Mouse (Mus musculus) layer of hippocampus, adult 18-20 months (tissue): Measurements from ENCODE around the gene Snx22. TPM values are rescaled to one million over a fixed set of nuclear protein-coding genes. Genes with fewer than 3 reads are reported as not detected.

Experiments used
- total RNA-seq, 2 experiments: library from RNA; stranded (reverse); gene quantifications; 2 replicates each; pipeline ENCODE4 v1.2.3; 2021

Snx22 gene
- total RNA-seq, 2 experiments from 2014 or later: 5.9 to 6.1 TPM

Other genes with a start within 250 kb of the Snx22 start
- gene Zfp609, start 242.2 kb downstream of the Snx22 start, total RNA-seq: 10 to 100 TPM; 56.2 to 58.6 TPM
- not detected for gene Pclaf, start 179.5 kb downstream of the Snx22 start, total RNA-seq
- gene Trip4, start 160.9 kb downstream of the Snx22 start, total RNA-seq: 10 to 100 TPM; 36.9 to 42.2 TPM
- 10 to 100 TPM; 38.1 to 40.1 TPM for gene Csnk1g1, start 160.8 kb downstream of the Snx22 start, total RNA-seq
- 100 to 1,000 TPM; 195 to 196 TPM for gene Ppib, start 9.5 kb downstream of the Snx22 start, total RNA-seq
- gene Snx1, start 56.9 kb upstream of the Snx22 start, total RNA-seq: 10 to 100 TPM; 91.8 to 94.8 TPM
- 10 to 100 TPM; 29.4 to 30.5 TPM for gene Ciao2a, start 56.9 kb upstream of the Snx22 start, total RNA-seq
- gene Dapk2, start 88.5 kb upstream of the Snx22 start, total RNA-seq: under 1 TPM; 0.76 to 0.92 TPM